Mouse (Mus musculus) cerebellum, adult 9-11 months (tissue): ENCODE results near the gene Knstrn.

Source experiments
- DNase-seq: peaks from one replicate; pipeline ENCODE4 v3.0.0; 2022

Gene Knstrn

DNA sequence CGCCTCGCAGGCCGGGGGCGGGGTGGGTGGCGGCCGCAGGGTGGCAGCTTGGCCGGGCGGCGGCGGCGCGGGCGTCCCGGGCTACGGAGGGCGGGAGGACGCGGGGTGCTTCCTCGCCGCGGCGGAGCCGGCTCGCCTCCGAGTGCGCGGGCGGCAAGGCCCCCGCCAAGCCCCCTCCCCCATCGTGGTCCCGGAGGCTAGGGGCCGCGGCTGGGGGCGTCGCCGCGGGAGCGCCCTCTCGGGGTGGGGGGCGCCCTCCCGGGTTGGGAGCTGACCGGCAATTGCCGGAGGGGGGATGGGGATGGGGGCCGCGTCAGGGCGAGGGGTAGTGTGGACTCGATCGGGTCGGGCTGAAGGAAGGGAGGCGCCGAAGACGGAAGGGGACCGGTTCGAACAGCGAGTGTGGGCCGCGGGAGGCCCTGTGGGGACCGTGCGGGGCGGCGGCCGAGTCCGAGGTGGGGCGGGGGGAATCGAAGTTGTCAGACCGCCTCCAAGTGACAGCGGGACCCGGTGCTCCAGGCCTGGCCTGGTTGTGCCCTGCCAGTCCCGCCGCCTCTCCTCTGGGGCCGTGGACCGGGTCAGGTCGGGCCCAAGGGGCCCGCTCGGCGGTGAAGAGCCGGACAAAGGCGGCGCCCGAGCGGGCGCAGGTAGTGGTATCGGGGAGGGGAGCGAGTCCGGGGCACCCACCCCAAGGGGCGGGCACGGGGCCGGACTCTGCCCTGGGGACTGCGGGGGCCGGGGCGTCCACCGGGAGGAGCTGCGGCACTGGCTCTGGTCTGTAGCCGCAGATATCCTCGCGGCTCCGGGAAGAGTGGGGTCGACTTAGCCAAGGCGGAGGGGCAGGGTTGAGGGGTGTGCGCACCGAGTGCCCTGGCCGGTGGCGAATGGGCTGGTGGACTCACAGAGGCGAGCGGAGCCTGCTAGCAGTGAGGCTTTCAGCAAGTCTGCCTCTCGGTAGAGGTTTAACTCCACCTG lies 88.5 kb downstream of the Knstrn start:
- peak; percentile 67 for DNase-seq

DNA sequence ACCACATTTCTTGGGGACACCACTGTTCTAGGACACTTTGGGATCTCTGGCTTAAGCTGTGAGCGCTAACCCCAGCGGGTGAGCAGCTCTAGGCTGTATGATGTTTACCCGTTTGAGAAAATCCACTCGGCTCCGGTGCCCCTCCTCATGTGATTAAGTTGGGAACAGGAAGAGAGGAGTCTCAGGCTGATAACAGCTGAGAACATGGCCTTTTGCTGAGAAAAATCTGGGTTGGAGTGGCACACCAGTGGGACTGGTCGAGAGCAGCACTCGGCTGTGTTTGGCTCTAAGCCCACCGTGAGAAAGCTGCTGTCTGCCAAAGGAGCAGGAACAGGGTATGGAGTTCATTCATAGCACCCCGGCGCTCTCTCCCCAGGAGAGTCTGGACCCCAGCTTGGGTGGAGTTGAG lies 89.5 kb downstream of the Knstrn start:
- peak; percentile 69 for DNase-seq
